Mouse (Mus musculus) inflammation-experienced regulatory T-cells, adult 6 months (primary cell): ENCODE data around the gene Gm20403. TPM values are rescaled to one million over a fixed set of nuclear protein-coding genes. Genes with fewer than 3 reads are reported as not detected.
A peak's percentile ranks its signal among the peaks of the same experiment; 100 is the strongest.
"Not testable (repeated sequence)": the region's sequence is repeated elsewhere in the genome, so short reads cannot be mapped to it uniquely, and the experiment has no call there.

Source experiments
- ATAC-seq: one replicate; pipeline ENCODE4 v1.8.0; 2017
- polyA plus RNA-seq, 3 experiments: library from polyadenylated mRNA; unstranded; fragments of 100-300 nt; shearing (Covaris generic); gene quantifications; one replicate each; pipeline ENCODE4 v1.2.1; 2017

Gene Gm20403
- polyA plus RNA-seq, result not detected

- peak; percentile 80 for ATAC-seq
Measured at GRCm38 (mm10) chr12:54986052-54986717, at the start of gene Gm20403. Gene Gm20403, minus strand, starts transcription at chr12:54986529.

- peak; percentile 80 for ATAC-seq
Measured at GRCm38 (mm10) chr12:55027088-55027487, 40.8 kb upstream of the Gm20403 start.

GRCm38 (mm10) chr12:55023284-55023683, 37.0 kb upstream of the Gm20403 start:
- no peak for ATAC-seq

- ATAC-seq, result no peak
Measured at GRCm38 (mm10) chr12:55019421-55019877, 33.1 kb upstream of the Gm20403 start.

GRCm38 (mm10) chr12:55017119-55017721, 30.9 kb upstream of the Gm20403 start:
- no peak for ATAC-seq

GRCm38 (mm10) chr12:55016339-55017118, 30.2 kb upstream of the Gm20403 start:
- peak; percentile 89 for ATAC-seq

GRCm38 (mm10) chr12:55015428-55015827, 29.1 kb upstream of the Gm20403 start:
- no peak for ATAC-seq

- no peak for ATAC-seq
Measured at GRCm38 (mm10) chr12:55013626-55014398, 27.5 kb upstream of the Gm20403 start, which contains the start of gene Baz1a. Gene Baz1a, minus strand, starts transcription at chr12:55014348.

GRCm38 (mm10) chr12:55013031-55013430, 26.7 kb upstream of the Gm20403 start:
- ATAC-seq, result no peak

GRCm38 (mm10) chr12:55007361-55008008, 21.2 kb upstream of the Gm20403 start:
- peak; percentile 88 for ATAC-seq

- ATAC-seq, result no peak
Measured at GRCm38 (mm10) chr12:55006071-55006470, 19.7 kb upstream of the Gm20403 start.

- ATAC-seq, result no peak
Measured at GRCm38 (mm10) chr12:55004396-55004795, 18.1 kb upstream of the Gm20403 start.

GRCm38 (mm10) chr12:55003843-55004242, 17.5 kb upstream of the Gm20403 start:
- no peak for ATAC-seq

GRCm38 (mm10) chr12:55002532-55002931, 16.2 kb upstream of the Gm20403 start:
- ATAC-seq, result not testable (repeated sequence)

GRCm38 (mm10) chr12:54999016-54999690, 12.8 kb upstream of the Gm20403 start:
- ATAC-seq, result peak; percentile 95

- peak; percentile 25 for ATAC-seq
Measured at GRCm38 (mm10) chr12:54998411-54998810, 12.1 kb upstream of the Gm20403 start.

GRCm38 (mm10) chr12:54996979-54997474, 10.7 kb upstream of the Gm20403 start:
- no peak for ATAC-seq

GRCm38 (mm10) chr12:54995965-54996364, 9.6 kb upstream of the Gm20403 start:
- ATAC-seq, result no peak

- ATAC-seq, result no peak
Measured at GRCm38 (mm10) chr12:54994418-54994817, 8.1 kb upstream of the Gm20403 start.

GRCm38 (mm10) chr12:54994068-54994386, 7.7 kb upstream of the Gm20403 start:
- ATAC-seq, result no peak
